Mouse (Mus musculus): ENCODE data around the gene Tle4.

Tle4 gene

DNA sequence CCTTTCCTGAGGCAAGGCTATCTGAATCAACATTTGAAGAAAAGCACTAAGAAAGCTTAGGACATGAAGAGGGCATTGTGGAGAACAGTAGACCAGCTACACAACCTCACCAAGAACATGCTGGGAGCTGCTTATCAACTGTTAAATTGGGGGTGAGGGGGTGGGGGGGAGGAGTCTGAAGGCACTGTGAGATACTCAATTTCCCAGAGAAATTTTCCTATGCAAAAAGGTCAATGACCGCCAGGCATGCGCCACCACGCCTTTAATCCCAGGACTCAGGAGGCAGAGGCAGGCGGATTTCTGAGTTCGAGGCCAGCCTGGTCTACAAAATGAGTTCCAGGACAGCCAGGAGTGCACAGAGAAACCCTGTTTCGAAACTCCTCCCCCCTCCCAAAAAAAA, 65.0 kb downstream of the Tle4 start:
- no peak for ATAC-seq (ENCODE audit: low TSS enrichment)

DNA sequence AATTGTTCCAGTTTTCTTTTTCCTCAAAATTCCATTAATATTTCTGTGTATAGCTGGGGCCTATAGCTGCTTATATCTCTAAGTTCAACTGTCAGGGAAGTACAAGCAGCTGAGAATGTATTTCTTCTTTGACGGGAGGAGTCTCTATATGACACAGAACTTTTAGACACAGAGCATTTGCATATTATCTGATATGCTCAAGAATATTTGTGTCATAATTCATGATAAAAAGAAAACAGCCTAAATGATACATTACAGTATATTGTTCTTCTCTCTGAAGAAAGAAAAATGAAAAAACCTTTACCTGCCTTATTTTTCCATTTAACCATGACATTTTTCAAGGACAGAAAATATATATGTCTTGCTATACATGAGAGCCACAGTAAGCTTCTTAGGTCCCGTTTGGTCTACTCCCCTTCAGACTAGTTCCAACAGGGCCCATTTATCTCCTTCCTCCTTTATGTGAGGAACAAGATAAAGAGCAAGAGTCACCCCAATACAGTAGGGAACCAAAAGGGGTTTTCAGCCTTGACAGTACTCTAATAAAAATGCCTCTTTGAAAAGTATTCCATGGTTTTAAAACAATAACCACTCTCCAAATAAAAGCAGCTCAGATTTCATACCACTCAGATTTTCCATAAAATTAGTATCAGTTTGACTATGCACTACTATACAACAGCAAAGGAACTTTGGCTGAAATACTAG, 77.6 kb downstream of the Tle4 start:
- ATAC-seq (ENCODE audit: low TSS enrichment) = no peak

DNA sequence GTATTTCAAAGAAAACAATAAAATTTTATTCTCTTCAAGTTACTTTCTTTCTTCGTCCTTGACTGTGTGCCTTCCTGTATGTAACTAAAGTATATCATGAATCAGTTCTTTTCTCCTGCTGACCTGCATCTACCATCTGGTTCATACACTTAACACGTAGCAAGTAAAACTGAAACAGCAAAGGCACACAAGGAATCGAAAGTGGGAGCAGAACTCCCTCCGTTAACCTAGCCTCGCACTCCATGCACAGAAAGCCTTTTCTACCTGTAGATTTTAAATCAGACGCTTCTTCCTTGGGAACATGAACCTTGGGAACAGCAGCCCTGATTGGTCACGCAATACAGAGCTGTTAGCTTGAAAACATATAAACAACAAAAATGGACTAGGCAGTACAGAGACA, 78.7 kb downstream of the Tle4 start:
- no peak for ATAC-seq (ENCODE audit: low TSS enrichment)

DNA sequence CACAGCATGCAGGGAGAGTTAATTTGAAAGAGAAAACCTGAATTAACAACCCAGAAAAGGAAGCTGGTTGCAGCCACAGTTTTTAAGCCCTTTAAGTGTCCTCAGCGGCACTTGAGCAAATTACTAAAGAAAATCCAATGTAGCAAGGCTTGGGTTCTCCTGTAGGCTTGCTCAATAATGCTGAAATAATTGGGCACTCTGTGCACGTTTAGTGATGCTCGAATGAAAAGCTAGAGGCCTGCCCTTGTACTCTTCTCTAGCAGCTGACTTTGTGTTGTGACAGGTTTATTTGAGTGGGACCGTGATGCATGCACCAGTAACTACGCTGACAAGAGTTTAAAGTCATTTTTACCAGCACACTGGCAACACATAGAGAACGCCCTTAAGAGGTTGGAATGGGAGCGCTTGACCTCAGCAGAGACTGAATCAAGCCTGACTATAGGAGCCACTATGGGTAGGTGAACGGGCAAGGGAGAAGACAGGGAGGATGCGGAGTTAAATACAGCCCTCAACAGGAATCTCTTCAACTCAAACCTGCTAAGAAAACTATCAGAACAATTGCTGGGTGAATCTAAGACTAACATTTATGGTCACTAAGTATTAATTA, 79.3 kb downstream of the Tle4 start:
- ATAC-seq (ENCODE audit: low TSS enrichment) = peak; percentile 31; the same call in 1 of the 2 replicates

DNA sequence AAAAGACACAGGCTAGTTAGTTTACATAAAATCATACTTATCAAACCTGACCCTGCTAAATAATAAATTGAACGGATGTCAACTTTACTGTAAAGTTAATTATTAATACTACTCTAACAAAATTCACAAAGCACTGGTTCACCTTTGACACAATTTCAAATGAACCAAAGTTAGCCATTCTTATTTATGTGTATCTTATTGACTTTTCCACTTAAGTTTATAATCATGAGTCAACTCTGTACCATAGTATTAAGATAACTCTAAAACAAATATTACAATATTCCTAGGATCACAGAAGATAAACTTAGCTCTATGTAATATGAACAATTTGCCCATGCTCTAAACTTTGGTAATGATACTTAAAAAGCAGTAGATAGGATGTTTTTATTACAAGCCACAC, 81.4 kb downstream of the Tle4 start:
- no peak for ATAC-seq (ENCODE audit: low TSS enrichment)

DNA sequence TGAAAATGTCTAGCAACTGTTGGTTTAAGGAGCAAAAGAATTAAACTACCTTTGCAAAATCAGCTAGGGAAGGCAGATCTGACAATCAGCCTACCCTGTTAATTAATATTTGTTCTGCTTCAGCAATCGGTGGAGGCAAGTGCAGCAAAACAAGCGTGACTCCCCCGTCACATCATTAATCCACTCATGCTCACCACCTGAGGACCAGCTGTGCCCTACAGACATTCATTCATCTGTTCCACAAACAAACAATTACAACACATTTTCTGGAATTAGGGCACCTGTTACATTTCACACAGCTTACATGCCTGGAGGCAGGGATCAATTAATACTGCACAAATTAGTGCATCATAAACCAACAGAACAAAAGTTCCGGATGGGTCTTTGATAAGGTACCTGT, 89.0 kb downstream of the Tle4 start:
- no peak for ATAC-seq (ENCODE audit: low TSS enrichment)

DNA sequence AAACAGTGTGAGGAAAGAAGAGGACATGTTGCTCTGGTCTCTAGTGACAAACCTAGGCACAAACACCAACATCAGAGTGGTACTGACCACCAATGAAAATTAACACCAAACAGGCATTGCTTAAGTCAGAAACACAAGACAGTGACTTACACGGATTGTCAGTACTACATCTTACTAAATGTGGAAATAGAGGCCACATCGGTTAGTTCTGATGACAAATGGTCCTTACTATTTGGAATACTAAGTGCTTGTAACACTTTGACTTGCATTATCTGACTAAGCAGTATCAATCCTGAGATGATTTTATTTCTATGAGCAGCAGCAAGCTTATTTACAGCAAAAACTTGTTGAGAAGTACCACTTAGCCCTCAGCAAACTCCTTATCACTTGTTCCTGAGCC, 89.9 kb downstream of the Tle4 start:
- ATAC-seq (ENCODE audit: low TSS enrichment) = no peak

DNA sequence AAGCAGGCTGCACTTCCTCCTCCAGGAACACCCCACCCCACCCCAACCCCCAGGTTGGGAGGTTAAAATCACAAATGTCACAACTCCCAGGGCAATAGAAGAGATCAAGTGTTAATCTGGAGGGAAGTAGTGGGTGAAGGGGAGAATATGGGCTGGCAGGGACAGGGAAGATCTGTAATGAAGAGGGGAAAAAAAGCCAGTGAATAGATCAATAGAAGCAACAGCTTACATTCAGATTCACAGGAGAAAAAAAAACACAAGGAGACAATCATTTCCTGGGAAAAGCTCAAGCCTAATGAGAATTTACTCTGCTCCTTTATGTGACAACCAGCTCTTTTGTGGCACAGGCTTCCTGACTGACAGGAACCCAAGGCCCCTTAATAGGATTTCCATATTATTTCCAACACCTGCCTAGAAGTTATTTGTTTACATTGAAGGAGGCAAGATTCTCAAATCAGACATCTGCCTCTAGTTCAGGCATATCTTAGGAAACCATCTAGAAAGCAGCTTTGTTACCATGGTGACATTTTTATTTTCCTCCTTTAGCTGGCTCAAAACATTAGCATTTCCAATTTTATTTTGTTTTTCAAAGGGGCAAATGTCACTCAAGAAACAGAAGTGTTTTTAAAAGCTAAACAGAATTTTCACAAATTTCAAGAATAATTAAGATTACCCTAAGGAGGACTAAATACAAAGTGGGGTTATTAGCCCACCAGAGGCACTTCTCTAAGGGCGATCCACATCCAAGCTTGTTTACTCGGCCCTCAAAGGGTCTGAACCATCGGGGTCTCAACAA, 90.8 kb downstream of the Tle4 start:
- ATAC-seq (ENCODE audit: low TSS enrichment) = no peak; the same call in 1 of the 2 replicates

DNA sequence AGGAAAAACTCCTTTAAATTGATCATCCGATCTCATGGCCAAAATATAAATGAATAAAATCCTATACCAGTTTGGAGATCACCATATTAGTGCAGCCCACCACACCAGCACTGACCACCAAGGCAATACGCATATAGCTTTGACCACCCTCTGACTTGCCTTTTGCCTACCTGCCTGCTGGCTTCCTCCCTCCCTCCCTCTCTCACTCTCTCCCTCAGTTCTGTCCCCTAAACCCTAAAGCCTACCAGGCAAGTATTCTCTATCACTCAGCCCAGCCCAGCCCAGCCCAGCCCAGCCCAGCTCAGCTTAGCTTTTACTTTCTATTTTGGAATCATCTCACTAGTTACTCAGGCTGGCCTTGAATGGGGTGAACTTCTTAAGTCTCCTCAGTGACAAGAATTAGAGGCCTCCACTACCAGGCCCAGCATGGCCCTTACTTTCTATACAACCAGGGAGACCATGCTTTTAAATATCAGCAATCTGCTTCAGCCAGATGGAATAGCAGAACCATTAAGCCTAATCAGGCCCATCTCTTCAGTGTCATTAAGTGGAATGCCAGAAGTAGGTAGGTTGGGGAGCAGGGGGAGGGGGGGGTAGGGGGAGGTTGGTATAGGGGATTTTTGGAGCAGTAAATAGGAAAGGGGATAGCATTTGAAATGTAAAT, 91.8 kb downstream of the Tle4 start:
- ATAC-seq (ENCODE audit: low TSS enrichment) = no peak

DNA sequence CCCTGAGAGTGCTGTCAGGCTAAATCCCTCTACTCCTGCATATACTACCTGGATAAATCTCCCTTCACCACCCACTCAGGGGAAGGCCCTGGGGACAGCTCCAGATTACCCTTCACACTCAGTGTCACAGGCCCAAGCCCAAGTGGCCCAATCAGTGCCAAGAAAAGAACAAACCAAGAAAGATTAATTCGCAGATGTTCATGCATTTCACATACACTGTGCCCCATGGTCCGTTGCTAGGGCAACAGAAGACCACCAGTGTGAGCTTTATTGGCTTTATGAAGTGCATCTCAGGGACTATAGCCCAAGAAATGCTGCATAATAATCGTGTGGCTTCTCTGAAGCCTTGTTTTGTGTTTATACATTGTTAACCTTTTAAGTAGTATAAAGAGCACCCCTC, 92.5 kb downstream of the Tle4 start:
- ATAC-seq (ENCODE audit: low TSS enrichment) = no peak

DNA sequence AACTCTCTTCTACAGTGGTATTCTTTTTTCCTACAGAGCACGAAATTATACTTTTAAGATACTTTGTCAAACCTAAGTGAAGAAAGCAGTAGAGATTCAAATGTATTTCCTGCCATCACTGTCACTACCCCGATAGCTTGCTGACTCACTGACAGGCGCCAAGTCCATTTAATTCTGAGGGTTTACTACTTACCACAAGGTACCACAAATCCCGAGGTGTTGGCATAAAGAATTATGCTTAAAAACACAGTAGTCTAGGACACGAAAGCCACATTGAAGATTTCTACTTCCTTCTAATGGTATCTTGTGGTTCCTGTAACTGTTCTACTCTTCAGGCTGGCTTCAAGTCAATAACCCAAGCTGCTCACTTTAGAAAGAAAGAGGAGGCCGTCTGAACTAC, 94.0 kb downstream of the Tle4 start:
- ATAC-seq (ENCODE audit: low TSS enrichment) = no peak

DNA sequence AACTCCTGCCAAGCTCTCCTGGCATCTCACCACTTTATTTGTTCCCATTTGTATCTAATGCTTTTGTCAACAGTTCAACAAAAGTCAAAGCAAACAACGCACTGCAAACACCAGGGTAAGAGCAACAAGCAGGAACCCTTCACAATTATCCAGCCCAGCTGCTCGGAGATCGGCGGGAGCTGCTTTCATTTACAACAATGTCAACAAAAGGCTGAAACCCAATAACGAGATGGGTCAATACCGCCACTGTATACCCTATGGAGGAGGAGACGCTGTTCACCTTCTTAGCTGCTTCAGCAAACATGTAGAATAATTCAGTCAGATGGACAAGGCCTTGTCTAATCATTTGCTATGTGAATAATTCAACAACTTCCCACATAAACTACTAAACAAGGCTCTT, 95.6 kb downstream of the Tle4 start:
- no peak; the same call in 1 of the 2 replicates for ATAC-seq (ENCODE audit: low TSS enrichment)

DNA sequence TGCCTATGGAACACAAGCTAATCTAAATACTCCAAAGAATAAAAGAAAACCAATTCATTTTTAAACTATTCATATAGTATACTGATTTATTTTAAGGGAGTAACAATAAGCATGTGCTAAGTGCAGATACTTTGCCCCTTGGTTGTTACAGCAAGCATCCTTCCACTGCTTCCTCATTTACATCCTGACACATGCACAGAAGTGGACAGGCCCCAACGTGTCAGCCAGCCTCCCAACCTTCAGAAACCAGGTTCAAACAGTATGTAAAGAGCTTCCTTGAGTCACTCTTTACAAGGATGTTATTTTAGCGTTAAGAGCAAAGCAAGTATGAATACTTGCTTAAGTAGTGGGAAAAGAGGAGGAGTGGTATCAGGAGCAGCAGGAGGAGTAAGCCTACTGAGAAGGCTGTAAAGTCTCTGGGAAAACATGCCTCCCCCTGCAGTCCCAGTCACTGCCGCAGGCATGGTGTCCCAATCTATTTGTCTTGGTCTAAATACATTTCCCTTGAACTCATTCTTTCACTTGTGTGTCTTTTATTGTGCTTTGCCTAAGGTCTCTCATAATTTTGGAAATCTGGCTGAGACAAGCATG, 97.9 kb downstream of the Tle4 start:
- peak; percentile 77 for ATAC-seq (ENCODE audit: low TSS enrichment)

DNA sequence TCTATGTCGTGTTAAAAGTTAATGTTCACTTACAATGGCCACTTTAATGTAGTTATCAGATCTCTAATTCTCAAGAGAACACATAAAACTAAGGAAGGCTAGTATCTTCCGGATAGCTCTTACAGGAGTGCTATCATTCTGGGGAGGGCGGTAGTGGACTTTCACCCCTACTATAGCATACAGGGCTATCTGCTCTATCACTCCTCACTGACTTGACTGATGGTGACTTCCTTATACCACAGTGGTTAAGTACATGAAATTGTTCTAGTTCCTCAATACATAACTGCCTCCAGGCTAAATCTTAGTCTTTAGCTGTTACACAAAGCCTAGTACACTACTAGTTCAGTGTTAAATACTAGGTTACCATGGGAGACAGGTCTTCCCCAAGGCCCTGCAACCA, 104.8 kb downstream of the Tle4 start:
- ATAC-seq (ENCODE audit: low TSS enrichment) = no peak

DNA sequence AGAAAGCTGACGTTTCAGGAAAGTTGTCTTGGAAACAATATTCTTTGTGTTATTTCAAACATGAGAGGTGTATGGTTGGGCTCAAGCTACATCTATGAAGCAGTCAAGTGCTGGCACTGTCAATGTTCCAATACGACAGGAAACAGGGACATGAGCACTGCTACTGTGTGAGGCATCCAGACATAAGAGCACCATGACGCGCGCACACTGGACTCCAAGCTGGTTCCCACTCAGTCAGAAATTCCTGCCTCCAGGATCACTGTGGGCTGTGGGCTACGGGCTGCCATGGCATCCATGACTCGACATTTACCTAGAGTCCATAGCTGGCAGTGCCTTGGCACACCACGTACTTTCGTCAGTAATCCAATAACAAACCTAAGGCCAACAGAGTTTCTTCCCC, 110.7 kb downstream of the Tle4 start:
- ATAC-seq (ENCODE audit: low TSS enrichment) = no peak; the same call in 1 of the 2 replicates

DNA sequence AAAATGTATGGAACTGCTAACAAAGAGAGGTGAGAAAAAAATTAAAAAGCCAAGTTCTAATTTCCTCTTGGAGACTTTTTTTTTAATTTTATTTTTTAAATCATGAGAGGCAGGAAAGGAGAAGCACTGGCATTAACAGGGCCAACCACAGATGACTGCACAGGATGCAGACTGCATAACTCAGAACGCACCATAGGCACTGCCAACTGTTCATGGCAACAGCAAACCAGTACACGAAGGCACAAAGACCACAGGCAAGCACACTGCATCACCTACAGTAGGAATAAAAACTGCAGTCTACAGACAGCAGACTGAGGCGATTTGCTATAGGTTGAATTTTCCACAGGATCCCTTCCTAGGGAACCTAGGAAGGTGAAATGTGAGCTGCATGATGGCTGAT, 112.7 kb downstream of the Tle4 start:
- ATAC-seq (ENCODE audit: low TSS enrichment) = peak; percentile 69

DNA sequence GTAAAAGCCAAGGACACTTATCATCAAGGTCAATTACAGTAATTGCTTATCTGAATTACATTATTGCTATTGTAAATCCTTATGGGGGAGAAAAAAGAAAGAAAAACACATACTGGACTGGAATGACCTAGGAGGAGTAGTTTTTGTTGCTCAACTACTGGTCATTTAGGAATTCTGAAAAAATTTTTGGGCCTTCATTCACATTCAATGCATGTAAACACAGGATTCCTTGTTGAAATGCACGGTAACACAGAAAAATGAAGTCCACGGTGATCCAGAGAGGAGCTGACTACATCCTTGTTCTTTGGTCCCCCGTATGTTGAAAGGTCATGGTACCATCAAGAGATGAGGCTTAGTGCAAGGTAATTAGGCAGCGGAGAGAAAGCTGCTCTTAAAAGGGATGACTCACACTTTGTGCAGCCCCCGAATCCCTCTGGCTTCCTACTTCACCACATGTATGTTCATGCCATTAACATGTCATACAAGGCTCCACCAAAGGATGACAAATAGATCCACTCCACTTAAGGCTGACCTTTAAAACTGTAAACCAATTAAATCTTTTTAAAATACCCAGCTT, 115.2 kb downstream of the Tle4 start:
- no peak for ATAC-seq (ENCODE audit: low TSS enrichment)

DNA sequence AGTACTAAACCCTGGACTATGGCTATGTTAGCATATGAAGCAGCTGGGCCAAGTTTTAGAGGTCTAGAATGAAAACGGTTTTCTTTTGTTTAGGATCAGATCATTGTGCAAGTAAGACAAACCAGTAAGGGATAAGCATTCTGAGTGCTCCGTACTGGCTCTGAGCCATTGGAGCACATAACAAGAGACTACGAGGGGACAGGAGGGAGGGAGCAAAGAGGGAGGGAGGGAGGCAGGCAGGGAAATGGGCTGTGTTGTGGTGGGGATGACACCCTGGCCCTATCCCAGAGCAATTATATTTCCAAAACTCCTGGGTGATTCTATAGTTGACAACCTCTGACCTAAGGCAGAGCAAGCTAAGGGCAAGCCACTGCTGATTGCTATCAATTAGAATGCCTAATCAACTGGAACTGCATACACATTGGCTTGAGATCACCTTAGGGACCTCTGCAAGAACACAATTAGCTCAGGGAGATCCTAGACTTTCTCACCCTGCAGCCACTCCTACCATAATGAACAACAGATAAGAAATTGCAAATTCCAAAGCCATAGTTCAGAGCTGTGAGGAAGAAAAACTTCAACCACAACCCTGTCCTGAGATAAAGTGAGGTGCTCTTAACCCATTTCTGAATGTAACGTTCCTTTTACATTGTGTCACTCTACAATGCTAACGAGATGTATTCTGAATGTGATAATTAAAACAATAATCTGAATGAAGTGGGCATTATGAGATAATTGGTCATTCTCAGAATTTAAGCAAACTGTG, 115.9 kb downstream of the Tle4 start:
- no peak for ATAC-seq (ENCODE audit: low TSS enrichment)

DNA sequence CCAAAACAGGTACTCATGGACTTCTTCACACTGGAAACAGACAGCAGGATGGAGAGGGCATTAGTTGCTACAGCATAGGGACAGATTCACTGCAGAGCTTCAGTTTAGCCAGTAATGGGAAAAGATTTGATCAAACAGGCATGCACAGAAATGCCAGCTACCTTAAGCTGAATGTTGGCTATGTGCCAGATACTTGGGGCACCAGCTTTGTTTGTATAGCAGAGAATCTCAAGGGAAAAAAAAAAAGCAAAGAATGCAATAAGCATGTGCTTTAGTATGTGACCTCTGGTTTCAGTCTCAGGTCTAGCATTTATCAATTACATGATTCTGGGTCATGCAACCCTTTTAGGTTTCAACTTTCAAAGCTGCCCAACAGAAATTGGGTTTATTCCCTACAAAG, 118.1 kb downstream of the Tle4 start:
- ATAC-seq (ENCODE audit: low TSS enrichment) = no peak

DNA sequence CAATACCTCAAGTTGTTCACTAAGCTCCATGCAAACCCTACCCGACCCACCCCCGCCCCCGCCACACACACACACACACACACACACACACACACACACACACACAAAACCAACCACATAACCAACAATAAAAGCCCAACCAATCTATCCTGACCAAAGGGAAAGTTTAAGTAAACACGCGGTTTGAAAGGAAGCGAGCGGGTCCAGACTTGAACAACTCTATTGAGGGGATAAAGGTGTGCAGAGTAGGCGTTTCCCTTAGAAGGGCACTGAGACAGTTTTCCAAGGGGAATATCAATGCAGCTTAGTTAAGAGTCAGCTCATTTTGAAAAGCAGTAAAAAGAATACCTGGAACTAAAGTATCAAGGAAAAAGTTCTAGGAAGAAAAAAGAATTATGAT, 128.5 kb downstream of the Tle4 start:
- no peak for ATAC-seq (ENCODE audit: low TSS enrichment)

DNA sequence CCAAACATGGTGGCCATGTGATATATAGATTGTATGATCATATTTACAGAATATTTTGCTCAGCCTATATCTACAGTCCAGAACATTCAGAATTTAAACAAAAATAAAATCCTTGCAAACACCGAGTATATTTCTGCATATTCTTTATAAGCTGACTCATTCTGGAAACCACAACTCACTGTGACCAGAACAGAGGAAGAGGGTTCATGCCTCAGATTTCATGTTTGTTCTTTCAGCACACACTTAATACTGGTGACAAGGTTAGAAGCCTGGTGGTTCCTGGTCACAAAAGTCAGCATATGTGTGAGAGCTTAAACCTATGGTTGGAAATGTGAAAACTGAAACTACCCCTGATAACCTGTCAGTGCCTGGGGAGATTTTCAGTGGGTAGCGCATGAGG, 129.1 kb downstream of the Tle4 start:
- no peak for ATAC-seq (ENCODE audit: low TSS enrichment)
